Mouse (Mus musculus) G1E (cell line): ENCODE results near the gene Wdr4.

ENCODE experiments used
- CTCF ChIP-seq: IDR thresholded peaks from 2 replicates; pipeline ENCODE4 v1.5.1; 2012; ENCODE audit warnings: low read depth, low read length, inconsistent platforms, mixed read lengths
- GATA1 ChIP-seq: IDR thresholded peaks from 2 replicates; pipeline ENCODE4 v1.6.1; 2012; ENCODE audit warnings: borderline replicate concordance, low read length, inconsistent platforms, mixed read lengths
- GATA2 ChIP-seq: IDR thresholded peaks from 2 replicates; pipeline ENCODE4 v1.6.1; 2012; ENCODE audit warnings: low read depth, low read length, inconsistent platforms, borderline replicate concordance
- POLR2AphosphoS5 ChIP-seq: IDR thresholded peaks from 2 replicates; pipeline ENCODE4 v1.6.1; 2012; ENCODE audit warnings: low read depth, low read length, inconsistent platforms; ENCODE audit not compliant: insufficient replicate concordance
- TAL1 ChIP-seq: conservative IDR thresholded peaks from 2 replicates; pipeline ENCODE4 v1.6.1; 2012; ENCODE audit warnings: low read depth, low read length, inconsistent platforms, mixed read lengths

DNA sequence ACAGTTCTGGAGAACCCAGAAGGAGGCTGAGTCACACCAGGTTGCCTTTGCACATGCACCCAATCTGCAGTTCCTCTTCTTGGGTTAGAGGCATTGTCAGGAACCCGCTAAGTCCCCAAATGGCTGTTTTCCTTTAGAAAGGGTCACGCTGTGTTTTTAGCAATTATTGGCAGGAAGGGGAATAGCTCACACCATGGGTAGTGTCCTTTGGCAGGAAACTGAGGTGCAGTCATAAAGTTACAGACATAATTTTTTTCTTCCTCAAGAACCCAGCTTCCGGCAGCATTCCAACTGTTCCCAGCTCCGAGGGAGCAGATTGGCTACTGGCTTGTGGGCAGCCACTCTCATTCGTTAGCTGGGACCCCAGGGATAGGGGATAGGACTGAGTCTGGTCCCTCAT is 72.0 kb downstream of the Wdr4 start:
- TF ChIP-seq CTCF = no peak
- TF ChIP-seq TAL1 = no peak
- no peak for TF ChIP-seq GATA2
- no peak for TF ChIP-seq POLR2AphosphoS5
- no peak for TF ChIP-seq GATA1
